Mouse (Mus musculus) T-helper 17 cell (primary cell): ENCODE measurements around the gene Gm21454.
"Not testable (repeated sequence)": the region's sequence is repeated elsewhere in the genome, so short reads cannot be mapped to it uniquely, and the experiment has no call there.

Experiments used
- in situ Hi-C, 2 experiments: fragments of 300-600 bp; cut with MboI, MseI; formaldehyde crosslinking; loops; 1 replicate in 1 of 2; 2 replicates in 1 of 2; pipeline ENCODE4 v1.15.1; 2025; ENCODE audit warnings: high pct_unique_total_duplicates in 2 of 2

The Gm21454 gene

DNA sequence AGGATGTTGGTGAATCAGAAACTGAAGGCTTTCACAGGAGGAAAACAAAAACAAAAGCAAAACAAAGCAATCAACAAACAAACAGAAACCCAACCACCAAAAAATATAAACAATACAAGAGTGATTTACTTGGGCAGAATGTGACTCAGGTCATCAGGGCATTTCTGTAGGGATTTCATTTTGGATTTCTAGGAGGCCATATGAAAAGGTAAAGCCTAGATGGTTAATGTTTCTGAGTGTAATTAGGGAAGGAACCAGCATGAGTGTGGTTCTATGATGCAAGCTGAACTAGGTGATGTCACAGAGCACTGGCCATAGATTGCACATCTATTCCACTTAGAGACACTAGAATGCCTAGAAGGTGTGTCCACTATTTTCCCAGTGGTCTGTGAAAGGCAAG, at the start of gene Gm21454, which contains the start of gene Gm21440:
Gm21454 (plus strand) TSS at position 352 of the 400 bp plus-strand sequence.
Gm21440 (plus strand) TSS at position 301 of the 400 bp plus-strand sequence.
- in situ Hi-C loops = not testable (repeated sequence)

- in situ Hi-C loops = not testable (repeated sequence)
Observed at GRCm38 (mm10) chrY:13223828-13224227, 28.4 kb upstream of the Gm21454 start, which contains the start of gene Gm21828. TSS of gene Gm21828 (minus strand) at chrY:13223928.

DNA sequence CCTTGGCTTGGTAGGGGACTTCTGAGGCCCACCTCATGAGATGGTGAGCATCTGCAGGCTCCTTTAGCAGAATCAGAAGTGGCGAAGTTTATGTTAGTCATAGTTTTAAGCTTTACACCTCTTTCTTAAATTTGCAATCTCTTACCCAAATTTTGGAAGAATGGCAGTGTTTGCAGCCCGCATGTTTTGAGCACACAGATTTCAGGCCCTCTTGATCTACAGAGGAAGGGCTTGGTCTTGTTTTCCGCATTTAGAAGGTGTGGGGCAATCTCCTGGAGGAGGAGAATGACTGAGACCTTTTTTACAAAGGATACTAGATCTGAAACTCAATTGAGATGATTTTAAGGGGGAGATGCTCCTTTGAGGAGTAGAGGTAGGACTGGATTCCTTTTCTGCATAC, 96.7 kb downstream of the Gm21454 start, which contains the start of gene Gm21725:
Gm21725 (minus strand) TSS at position 101 of the 400 bp plus-strand sequence.
- in situ Hi-C loops = not testable (repeated sequence)
